Mouse (Mus musculus) embryo, embryonic 10 days (tissue): ENCODE results near the gene Tomm20.

Source experiments
- DNase-seq: peaks from one replicate; pipeline ENCODE4 v3.0.0-alpha.2; 2015; ENCODE audit warnings: low spot score

Gene Tomm20

GRCm38 (mm10) chr8:126961516-126961915 lies 15.9 kb upstream of the Tomm20 start:
- no peak for DNase-seq

GRCm38 (mm10) chr8:126951900-126952636 lies 6.4 kb upstream of the Tomm20 start:
- no peak for DNase-seq

GRCm38 (mm10) chr8:126949527-126949926 lies 3.9 kb upstream of the Tomm20 start:
- DNase-seq = no peak

GRCm38 (mm10) chr8:126946444-126946843 lies 800 bp upstream of the Tomm20 start:
- no peak for DNase-seq

- DNase-seq = peak; percentile 63
Measured at GRCm38 (mm10) chr8:126944781-126945691, 608 bp downstream of the Tomm20 start.

- no peak for DNase-seq
Measured at GRCm38 (mm10) chr8:126943565-126943964, 2.1 kb downstream of the Tomm20 start.

GRCm38 (mm10) chr8:126937337-126937736 lies 8.3 kb downstream of the Tomm20 start:
- no peak for DNase-seq

GRCm38 (mm10) chr8:126935932-126936331 lies 9.7 kb downstream of the Tomm20 start:
- DNase-seq = no peak

- DNase-seq = no peak
Measured at GRCm38 (mm10) chr8:126935387-126935786, 10.3 kb downstream of the Tomm20 start.

GRCm38 (mm10) chr8:126932656-126933055 lies 13.0 kb downstream of the Tomm20 start:
- DNase-seq = no peak

GRCm38 (mm10) chr8:126932249-126932648 lies 13.4 kb downstream of the Tomm20 start:
- no peak for DNase-seq

- no peak for DNase-seq
Measured at GRCm38 (mm10) chr8:126931720-126932119, 13.9 kb downstream of the Tomm20 start.

GRCm38 (mm10) chr8:126929607-126930161 lies 16.0 kb downstream of the Tomm20 start:
- DNase-seq = peak; percentile 75

- no peak for DNase-seq
Measured at GRCm38 (mm10) chr8:126928755-126929505, 16.7 kb downstream of the Tomm20 start.

GRCm38 (mm10) chr8:126928028-126928427 lies 17.6 kb downstream of the Tomm20 start:
- no peak for DNase-seq

GRCm38 (mm10) chr8:126927058-126927457 lies 18.6 kb downstream of the Tomm20 start:
- DNase-seq = no peak

GRCm38 (mm10) chr8:126922981-126923380 lies 22.7 kb downstream of the Tomm20 start:
- no peak for DNase-seq

GRCm38 (mm10) chr8:126921432-126921831 lies 24.2 kb downstream of the Tomm20 start:
- no peak for DNase-seq

GRCm38 (mm10) chr8:126920845-126921244 lies 24.8 kb downstream of the Tomm20 start:
- peak; percentile 82 for DNase-seq

GRCm38 (mm10) chr8:126920386-126920785 lies 25.3 kb downstream of the Tomm20 start:
- no peak for DNase-seq

GRCm38 (mm10) chr8:126919703-126920102 lies 25.9 kb downstream of the Tomm20 start:
- no peak for DNase-seq

GRCm38 (mm10) chr8:126919255-126919654 lies 26.4 kb downstream of the Tomm20 start:
- DNase-seq = no peak
